Mouse (Mus musculus): Measurements from ENCODE around the gene Kdm2a.

DNA sequence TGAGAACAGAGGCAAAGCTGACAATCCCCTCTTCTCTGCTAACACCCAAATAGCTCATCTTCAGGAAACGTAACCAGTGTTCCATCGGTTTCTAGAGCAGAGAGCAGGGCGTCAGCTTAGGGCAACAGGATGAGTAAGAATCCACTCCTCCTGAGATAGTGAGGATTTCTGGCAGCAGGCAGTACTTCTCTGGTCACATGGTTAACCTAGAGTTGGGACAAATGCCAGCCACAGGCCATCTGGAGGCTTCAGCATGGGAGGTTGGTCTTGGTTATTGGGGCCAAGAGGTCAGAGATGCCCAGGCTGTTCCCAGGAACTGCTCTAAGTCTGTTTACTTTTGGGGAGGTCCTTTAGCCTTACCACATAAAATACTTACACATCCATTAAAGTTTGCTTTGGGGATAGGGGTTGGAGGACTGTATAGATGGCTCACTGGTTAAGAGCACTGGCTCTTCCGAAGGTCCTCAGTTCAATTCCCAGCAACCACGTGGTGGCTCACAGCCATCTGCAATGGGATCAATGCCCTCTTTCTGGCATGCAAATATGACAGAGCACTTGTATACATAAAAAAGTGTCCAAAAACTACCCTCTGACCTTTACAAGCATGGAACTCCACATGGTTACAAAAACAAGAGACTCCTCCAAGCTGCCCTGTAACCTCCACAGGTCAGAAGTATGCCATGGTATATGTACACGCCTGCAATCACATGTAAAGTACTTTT, 82.7 kb downstream of the Kdm2a start:
- TF ChIP-seq POLR2A (IDR thresholded peaks at IDR 0.05; ENCODE audit: low read depth, low read length): no peak
- no peak for TF ChIP-seq CTCF (IDR thresholded peaks at IDR 0.05; ENCODE audit: extremely low read depth, insufficient read depth, insufficient read length, insufficient replicate concordance)

All from spleen, adult 2 months (tissue).